Mouse (Mus musculus): Measurements from ENCODE around the gene Cbx8.

Cbx8 gene

DNA sequence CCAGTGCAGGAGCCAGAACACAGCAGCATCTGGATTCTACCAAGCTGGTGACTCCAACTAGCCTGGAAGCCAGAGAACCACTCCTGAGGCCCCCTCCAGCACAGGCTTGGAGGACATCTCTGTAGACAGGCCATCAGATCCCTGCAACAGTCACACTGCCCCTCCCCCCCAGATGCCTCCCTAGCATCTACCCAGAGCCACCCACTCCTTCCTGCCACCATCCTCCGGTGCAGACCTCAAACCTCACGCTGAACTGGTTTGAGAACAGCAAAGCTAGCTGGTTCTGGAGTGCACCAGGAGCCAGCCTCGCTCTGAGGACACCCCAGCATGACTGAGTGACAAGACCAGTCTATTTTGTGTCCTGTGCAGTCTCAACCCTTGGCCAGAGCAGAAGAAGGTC is 48.0 kb downstream of the Cbx8 start:
- no peak for DNase-seq (ENCODE audit: low read depth, low spot score)

DNA sequence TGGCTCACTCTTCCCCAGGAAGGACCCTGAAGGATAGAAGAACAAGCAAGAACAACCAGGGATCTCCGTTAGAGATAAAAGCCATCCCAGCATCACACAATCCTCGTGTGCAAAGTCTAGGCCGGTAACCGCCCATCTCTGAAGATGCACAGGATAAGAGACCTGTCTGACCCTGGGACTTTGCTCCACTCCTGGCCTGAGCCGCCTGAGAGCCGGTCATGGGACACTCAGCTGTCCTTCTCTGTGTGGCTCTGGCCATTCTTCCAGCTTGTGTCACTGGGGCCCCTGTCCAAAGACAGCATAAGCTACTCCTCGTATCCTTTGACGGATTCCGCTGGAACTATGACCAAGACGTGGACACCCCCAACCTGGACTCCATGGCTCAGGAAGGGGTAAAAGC is 52.8 kb downstream of the Cbx8 start, which contains the start of gene Enpp7:
TSS of gene Enpp7 (plus strand) at position 190 of the 400 bp plus-strand sequence.
- no peak for DNase-seq (ENCODE audit: low read depth, low spot score)
